Mouse (Mus musculus) lung, postnatal 0 days (tissue): Measurements from ENCODE around the gene Gng3.

ENCODE experiments used
- CTCF ChIP-seq: IDR thresholded peaks from 2 replicates; pipeline ENCODE4 v1.5.1; 2016; ENCODE audit warnings: antibody characterized with exemption, mild to moderate bottlenecking
- EP300 ChIP-seq: IDR thresholded peaks from 2 replicates; pipeline ENCODE4 v1.6.1; 2016; ENCODE audit warnings: antibody characterized with exemption, mild to moderate bottlenecking, control low read depth

DNA sequence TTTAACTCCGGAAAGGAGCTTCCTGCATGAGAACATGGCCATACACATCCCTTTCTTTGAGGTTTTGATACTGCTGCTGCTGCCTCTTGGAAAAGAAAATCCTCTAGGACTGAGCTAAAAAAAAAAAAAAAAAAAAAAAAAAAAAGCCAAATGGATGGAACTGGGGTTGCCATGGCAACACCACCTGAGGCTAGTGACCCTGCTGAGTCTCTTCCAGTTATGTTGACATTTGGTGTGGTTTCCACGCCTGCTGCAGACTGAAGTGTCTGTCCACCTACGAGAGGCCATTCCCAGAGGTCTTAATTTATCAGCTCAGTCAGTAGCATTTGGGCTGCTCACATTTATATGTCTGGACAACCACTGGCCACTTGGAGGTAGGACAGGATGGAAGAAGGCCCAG is 50.5 kb downstream of the Gng3 start:
- TF ChIP-seq EP300 (no peak), CTCF (no peak)
